Mouse (Mus musculus): ENCODE measurements at regions not wholly inside any gene's neighbourhood (a gene's known extent, or its start where the extent isn't known, plus 50 kb on each side); places are given as distances from the start of the nearest gene placed in this dataset. TPM values are rescaled to one million over a fixed set of nuclear protein-coding genes. Genes with fewer than 3 reads are reported as not detected.

DNA sequence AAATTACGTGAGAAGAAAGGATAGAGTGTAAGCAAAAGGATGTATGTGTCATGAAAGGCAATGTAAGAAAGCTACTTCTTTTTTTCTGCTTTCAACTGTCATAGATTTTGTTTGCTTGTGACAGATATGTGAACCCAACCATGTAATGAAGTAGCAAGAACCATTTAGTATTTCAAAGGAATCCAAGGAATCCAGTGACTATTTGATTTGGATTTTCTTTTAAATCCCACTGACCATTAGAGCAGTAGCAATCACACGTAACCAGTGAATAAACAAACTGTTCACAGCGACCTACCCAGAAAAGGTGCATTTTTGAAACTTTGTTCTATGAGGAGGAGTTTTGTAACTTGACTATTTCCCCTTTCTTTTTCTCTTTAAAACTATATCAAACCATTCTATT lies 981.2 kb upstream of the Luzp2 start:
- 71% methylated on average over 3 of the region's 3 CpGs for WGBS

DNA sequence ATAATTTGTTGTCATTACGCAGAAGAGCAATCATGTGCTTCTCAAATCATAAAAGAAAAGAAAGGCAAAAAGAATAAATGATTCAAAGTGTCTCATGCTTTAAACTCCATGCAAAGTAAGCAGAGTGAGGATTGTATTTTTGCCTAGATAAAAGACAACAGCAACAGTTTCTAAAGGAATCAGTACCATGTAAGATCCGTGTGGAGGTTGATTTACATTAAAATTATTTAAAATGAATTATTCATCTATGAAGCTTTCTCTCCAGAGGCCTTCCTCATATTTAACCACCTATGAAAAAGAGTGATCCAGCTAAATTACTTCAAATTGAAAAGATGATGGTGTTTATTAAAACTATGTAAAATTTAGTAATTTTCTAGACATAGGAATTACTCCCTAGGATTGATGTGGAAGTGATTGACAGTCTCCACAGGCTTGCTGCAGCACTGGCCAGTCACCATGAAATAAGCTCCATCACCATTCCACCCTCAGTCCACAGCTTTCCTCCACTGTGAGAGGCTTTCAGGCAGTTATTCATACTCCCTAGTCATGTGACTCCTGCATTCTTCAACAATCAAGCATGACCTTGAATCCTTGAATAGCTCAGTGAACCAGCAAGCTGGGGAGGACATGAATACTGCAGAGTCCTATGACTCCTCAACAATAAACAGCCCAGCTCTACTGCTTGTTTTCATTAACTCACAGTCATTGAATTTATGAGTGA lies 962.7 kb upstream of the Luzp2 start:
- no peaks in the 10 kb centered on the region for H3K27me3 ChIP-seq
- no peaks in the 10 kb centered on the region for H3K36me3 ChIP-seq (replicated peaks)
- H3K27ac ChIP-seq: no peak overlapping the region
- 63% methylated on average over 2 of the region's 2 CpGs for WGBS
- no peak overlapping the region for H3K4me2 ChIP-seq
- no peak overlapping the region for H3K4me3 ChIP-seq (replicated peaks)
- 0 out of 2 replicates have a peak, but pooled peaks cover 2% of the 10 kb centered on the region for H3K4me1 ChIP-seq
- no peaks in the 10 kb centered on the region for H3K9me3 ChIP-seq
- no peak overlapping the region for H3K9ac ChIP-seq
- ATAC-seq (ENCODE audit: low FRiP score): peak; percentile 77

More for the DNA sequence above, 981.2 kb upstream of the Luzp2 start:
- no peak for ATAC-seq (ENCODE audit: low FRiP score)
- Histone ChIP-seq H3K4me1 (no peaks in the 10 kb centered on the region), H3K36me3 (replicated peaks) (no peaks in the 10 kb centered on the region), H3K9me3 (no peaks in the 10 kb centered on the region), H3K4me3 (replicated peaks) (no peak overlapping the region), H3K27me3 (no peaks in the 10 kb centered on the region), H3K9ac (no peak overlapping the region), H3K4me2 (no peak overlapping the region), H3K27ac (no peak overlapping the region)

DNA sequence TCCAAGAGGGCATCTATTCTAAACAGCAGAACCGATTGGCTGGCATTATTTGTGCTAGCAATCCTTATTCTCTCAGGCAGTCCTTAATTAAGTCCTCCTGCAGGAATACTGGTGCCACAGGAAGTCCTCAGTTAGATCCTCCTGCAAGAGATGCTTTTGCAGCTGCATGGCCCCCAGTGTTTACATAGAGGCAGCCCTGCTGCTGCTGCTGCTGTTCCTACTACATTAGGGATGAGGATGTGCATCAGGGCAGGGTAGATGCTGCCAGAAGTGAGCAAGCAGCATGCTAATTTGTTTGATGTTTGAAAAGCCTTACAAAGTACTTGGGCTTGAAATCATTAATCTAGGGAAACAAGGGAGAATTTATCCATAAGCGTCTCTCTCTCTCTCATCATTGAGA lies 922.3 kb upstream of the Luzp2 start:
- no peak overlapping the region for H3K9ac ChIP-seq
- H3K4me3 ChIP-seq (replicated peaks): no peak overlapping the region
- 65% methylated on average over 2 of the region's 2 CpGs for WGBS
- H3K27ac ChIP-seq: no peak overlapping the region
- H3K27me3 ChIP-seq: no peaks in the 10 kb centered on the region
- H3K4me1 ChIP-seq: 0 out of 2 replicates have a peak, but pooled peaks cover 3% of the 10 kb centered on the region
- H3K4me2 ChIP-seq: no peak overlapping the region
- H3K9me3 ChIP-seq: no peaks in the 10 kb centered on the region
- no peaks in the 10 kb centered on the region for H3K36me3 ChIP-seq (replicated peaks)
- ATAC-seq (ENCODE audit: low FRiP score): no peak

DNA sequence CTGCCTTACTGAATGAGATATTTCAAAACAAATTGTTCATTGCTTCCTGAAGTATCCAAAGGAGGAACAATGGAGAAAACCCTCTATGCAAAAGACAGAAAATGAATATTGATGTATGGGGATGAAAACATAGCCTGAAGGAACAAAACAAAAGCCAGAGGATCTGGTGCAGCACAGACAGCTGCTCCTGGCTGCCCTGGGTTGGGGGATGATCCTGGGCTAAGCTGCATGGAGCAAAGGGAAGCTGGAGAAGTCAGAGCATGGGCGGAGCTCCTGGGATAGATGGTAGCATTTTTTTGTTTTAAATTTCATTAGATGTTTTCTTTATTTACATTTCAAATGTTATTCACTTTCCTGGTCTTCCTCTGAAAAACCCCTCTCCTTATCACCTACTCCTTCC lies 879.6 kb upstream of the Luzp2 start:
- Histone ChIP-seq H3K9ac (no peak overlapping the region), H3K27ac (no peak overlapping the region), H3K4me3 (replicated peaks) (no peak overlapping the region), H3K27me3 (no peaks in the 10 kb centered on the region), H3K4me1 (no peaks in the 10 kb centered on the region), H3K9me3 (no peaks in the 10 kb centered on the region), H3K4me2 (no peak overlapping the region), H3K36me3 (replicated peaks) (no peaks in the 10 kb centered on the region)
- ATAC-seq (ENCODE audit: low FRiP score): no peak
- WGBS: 83% methylated on average over 1 of the region's 1 CpGs

DNA sequence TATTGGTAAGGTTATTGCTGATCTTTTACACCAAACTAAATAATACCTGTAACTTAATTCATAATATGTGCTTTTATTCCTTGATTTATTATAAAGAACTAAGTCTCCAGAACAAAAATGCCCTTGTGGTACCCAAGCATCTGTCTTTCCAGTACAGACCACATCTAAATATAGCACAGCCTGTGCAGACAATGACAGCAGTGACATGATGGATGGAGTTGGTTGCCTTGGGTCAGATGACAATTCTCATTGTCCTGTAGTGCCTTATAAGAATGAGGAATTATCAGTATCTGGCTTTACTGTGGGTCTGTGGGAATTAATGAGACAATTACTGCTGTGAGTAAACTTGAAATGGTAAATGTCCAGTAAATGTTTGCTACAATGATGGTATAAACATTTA lies 859.8 kb upstream of the Luzp2 start:
- Histone ChIP-seq H3K4me2 (no peak overlapping the region), H3K9me3 (no peaks in the 10 kb centered on the region), H3K4me1 (no peaks in the 10 kb centered on the region), H3K4me3 (replicated peaks) (no peak overlapping the region), H3K36me3 (replicated peaks) (no peaks in the 10 kb centered on the region), H3K27me3 (no peaks in the 10 kb centered on the region), H3K27ac (no peak overlapping the region), H3K9ac (no peak overlapping the region)
- no peak for ATAC-seq (ENCODE audit: low FRiP score)

DNA sequence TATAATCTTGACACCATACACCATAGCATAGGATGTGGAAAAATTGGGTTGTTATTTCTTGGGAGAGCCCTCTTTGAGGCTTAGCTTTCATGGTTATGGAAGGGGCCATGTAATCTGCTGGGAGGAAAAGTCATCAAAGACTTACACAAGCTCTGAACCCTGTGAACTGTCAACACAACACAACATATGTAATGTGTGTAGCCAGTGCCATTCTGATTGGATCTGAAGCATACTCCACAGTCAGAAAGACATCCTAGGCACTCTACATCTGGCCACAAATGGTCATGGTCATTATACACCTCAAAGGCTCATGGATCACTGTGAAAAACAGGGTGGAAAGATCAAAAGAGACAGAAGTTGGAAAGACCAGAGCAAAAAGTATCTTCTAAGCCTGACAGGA lies 839.3 kb upstream of the Luzp2 start:
- no peak overlapping the region for H3K4me3 ChIP-seq (replicated peaks)
- H3K36me3 ChIP-seq (replicated peaks): no peaks in the 10 kb centered on the region
- H3K4me2 ChIP-seq: no peak overlapping the region
- ATAC-seq (ENCODE audit: low FRiP score): no peak
- no peaks in the 10 kb centered on the region for H3K27me3 ChIP-seq
- no peak overlapping the region for H3K27ac ChIP-seq
- no peaks in the 10 kb centered on the region for H3K4me1 ChIP-seq
- no peaks in the 10 kb centered on the region for H3K9me3 ChIP-seq
- no peak overlapping the region for H3K9ac ChIP-seq

DNA sequence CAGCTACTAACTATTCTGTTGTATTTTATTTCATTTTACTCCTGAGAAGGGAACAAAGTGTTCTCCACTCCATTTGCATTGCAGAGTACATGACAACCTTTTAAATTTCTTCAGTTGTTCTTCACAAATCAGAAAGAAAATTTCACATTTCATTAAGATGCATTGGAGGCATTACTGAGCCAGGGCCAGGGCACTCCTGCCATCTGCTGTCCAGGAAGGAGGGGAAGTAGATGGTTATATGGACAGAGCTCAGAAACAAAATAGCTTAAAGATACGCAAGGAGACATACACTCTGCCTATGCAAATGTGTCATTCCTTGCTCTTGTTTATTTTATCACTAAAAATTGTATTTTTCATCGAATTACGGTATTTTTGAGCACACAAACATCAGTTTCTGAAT lies 826.6 kb upstream of the Luzp2 start:
- Histone ChIP-seq H3K4me3 (replicated peaks) (no peak overlapping the region), H3K4me2 (no peak overlapping the region), H3K4me1 (no peaks in the 10 kb centered on the region), H3K27me3 (no peaks in the 10 kb centered on the region), H3K27ac (no peak overlapping the region), H3K36me3 (replicated peaks) (no peaks in the 10 kb centered on the region), H3K9me3 (no peaks in the 10 kb centered on the region), H3K9ac (no peak overlapping the region)
- WGBS: 84% methylated on average over 3 of the region's 3 CpGs
- no peak for ATAC-seq (ENCODE audit: low FRiP score)

Small RNA genes in the stretch of these regions (microRNA-seq; reads per million reads assigned to microRNA genes)
- gene Gm27921: not detected
- gene Mir6238: not detected

Measured in forebrain, embryonic 12.5 days (tissue).